Mouse (Mus musculus): ENCODE data around the gene Cnot10.
"Not testable (repeated sequence)": the region's sequence is repeated elsewhere in the genome, so short reads cannot be mapped to it uniquely, and the experiment has no call there.

Gene Cnot10

DNA sequence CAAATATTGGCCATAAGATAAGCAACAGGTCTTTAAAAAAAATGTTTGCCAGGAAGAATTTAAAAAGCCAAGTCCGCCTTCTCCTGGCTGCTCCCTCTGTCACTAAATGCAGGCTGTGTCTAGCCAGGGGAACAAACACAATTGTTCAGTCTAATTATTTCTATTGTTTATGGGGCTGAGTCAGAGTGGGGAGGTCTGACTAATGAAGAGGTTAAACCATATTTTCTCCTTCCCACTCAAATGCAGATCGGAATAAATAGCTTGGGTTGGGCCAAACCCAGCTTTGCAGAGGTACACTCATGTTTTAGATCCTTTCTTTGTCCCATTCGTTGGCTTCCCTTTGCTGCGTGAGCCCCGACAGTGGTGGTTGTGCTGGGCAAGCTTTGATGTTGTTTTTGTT lies 9.4 kb upstream of the Cnot10 start:
- no peak for DNase-seq (ENCODE audit: low spot score in 2 of 2)

DNA sequence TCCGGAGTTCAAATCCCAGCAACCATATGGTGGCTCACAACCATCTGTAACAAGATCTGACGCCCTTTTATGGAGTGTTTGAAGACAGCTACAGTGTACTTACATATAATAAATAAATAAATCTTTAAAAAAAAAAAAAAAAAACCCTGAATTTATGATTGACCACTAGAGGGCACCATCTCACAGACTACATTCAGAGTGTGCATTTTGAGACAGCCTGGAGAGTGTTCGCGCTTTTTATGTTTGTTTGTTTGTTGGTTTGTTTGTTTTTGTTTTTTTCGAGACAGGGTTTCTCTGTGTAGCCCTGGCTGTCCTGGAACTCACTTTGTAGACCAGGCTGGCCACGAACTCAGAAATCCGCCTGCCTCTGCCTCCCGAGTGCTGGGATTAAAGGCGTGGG lies 8.5 kb upstream of the Cnot10 start:
- DNase-seq (ENCODE audit: low spot score in 2 of 2) = not testable (repeated sequence)

DNA sequence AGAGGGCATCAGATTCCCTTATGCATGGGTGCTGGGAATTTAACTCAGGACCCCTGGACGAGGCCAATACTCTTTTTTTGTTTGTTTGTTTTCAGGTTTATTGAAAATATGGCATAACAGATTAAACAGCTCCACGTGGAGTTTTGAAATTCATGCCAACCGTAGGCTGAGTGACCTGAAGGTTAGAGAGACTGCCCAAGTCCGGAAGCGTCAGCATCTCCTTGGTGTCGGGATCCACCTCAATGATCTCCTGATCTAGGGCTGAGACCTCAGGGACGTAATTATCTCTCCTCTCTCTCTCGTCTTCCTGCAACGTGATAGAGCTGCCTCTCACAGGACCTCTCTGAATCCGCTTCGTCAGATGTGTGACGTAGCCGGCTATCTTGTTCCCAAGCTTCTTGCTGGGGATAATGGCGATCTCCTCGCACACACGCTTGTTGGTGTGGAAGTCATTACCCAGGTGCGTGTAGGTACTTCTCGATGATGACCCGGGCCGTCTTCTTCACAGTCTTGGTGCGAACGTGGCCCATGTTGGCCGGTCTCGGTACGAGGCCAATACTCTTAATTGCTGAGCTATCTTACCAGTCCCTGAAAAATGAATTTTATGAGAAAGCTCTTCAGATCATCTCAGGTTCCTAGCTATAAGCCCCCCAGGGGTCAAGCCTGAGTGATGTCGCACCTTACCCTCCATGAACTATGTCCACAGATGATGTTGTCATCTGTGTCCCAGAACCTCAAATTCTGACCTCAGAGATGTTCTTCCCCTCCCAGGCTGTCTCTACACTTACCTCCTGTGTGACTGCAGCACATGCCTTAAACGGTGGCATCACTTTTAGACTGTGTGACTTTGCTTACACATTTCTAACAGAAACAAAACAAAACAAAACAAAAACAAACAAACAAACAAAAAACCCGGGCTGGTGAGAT lies 7.8 kb upstream of the Cnot10 start:
- no peak for DNase-seq (ENCODE audit: low spot score in 2 of 2)

DNA sequence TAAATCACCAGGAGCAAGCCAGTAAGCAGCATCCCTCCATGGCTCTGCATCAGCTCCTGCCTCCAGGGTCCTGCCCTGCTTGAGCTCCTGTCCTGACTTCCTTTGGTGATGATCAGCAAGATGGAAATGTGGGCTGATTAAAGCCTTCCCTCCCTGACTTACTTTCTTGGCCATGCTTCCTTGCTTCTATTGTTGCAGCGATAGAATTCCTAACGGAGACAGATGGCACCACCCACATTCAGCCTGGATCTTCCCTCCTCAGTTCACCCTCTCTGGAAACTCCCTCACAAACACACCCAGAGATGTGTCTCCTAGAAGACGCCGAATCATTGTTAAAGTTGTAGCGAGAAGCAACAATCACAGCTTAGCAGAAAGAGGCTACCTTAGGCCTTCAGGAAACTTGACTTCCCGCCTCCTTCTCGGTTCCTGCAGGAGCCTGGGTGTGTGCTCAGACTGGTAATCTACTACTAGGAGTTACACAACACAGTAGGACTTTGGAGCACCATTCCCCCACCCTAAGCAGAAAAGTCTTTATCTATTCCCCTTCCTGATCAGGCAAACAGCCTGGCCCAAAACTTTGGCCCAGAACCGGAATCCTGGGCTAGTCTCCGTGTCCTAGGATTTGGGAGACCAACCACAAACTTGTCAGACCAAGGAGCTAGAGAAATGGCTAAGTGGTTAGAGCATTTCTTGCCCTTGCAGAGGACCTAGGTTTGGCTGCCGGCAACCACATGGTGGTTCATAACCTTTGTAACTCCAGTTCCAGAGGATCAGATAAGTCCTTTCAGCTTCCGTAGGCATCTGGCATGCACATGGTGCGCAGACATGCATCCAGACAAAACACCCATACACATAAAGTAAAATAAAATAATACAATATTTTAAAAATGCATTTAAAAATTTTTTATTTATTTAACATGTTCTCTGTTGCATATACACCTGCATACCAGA lies 6.8 kb upstream of the Cnot10 start:
- peak; percentile 66 to 84 for DNase-seq (ENCODE audit: low spot score in 2 of 2)

DNA sequence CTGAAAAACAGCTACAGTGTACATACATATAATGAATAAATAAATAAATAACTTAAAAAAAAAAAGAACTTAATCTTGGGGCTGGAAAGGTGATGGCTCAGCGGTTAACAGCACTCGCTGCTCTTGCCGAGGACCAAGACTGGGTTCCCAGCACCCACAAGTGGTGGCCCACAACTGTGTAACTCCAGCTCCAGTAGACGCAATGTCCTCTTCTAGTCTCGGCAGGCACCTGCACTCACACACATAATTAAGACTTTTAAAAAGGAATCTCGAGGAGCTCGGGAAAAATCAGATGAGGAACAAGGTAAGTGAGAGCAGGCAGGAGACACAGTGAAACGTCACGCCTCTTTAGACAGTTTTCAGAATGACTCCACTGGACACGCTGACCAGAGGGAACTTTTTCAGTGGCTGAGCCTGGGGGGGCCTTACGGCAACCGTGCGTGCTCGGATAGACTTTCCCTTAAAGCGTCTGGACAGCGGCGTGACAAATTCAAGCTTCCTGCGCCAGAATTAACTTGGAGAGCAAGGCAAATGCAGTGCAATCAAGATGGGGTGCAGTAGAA lies 717 bp downstream of the Cnot10 start:
- DNase-seq (ENCODE audit: low spot score in 2 of 2) = no peak

DNA sequence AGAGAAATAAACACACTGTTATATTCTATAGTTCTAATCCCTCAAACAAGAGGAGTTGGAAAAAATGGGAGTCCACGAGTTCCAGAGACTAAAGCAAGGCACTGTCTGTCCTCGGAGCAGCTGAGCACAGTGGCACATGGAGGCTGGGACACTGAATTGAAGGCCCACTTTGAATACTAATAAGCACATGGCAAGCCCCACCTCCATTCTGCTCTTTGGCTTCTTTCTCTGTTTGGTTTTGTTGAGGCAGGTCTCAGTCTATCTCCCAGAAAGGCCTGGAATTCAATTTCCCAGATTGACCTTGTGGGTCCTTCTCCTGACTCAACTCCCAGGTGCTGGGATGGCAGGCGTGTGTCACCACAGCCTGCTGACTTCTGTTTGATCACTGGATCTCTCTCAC lies 3.2 kb downstream of the Cnot10 start:
- DNase-seq (ENCODE audit: low spot score in 2 of 2) = no peak

DNA sequence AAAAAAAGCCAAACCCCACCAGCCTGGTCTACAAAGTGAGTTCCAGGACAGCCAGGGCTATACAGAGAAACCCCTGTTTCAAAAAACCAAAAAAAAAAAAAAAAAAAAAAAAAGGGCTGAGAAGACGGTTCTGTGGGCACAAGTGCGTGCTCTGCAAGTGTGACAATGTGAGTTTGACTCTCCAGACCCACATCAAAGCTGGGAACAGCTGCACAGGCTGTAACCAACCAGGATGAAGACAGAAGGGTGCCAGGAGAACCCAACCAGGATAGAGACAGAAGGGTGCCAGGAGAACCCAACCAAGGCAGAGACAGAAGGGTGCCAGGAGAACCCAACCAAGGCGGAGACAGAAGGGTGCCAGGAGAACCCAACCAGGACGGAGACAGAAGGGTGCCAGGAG lies 3.8 kb downstream of the Cnot10 start:
- no peak for DNase-seq (ENCODE audit: low spot score in 2 of 2)

DNA sequence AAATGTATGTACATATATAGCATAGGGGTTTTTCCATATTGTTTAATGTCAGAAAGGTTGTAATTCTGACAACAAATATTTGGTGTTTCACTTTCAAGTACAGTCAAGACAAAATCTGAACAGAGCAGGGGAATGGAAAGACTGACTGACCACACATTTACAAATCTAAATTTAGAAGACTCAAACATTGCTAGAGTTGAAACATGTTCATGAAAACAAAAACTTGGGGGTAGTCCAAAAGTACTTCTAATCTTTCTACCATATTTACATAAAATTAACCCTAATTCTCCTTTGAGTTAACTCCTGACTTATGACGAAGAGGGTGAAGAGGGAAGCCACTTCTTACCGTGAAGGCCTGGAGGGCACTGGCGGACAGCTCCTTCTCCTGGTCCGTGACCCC lies 7.7 kb downstream of the Cnot10 start:
- no peak for DNase-seq (ENCODE audit: low spot score in 2 of 2)

DNA sequence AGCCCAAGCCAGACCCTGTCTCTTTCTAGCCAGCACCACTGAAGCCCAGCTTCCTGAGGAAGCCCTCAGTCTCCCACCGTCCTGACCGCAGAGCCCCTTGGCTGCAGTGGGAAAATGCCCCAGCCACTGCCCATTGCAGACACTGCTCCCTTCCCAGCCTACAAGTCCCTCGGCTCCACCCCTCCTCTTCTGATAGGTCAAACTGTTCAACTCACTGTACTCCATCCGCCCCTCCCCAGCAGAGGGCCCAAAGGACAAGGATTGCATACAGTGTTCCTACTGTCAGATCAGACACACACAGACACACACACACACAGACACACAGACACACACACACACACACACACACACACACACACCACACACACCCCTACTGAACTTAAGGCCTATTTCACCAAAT lies 13.3 kb downstream of the Cnot10 start:
- DNase-seq (ENCODE audit: low spot score in 2 of 2) = no peak

DNA sequence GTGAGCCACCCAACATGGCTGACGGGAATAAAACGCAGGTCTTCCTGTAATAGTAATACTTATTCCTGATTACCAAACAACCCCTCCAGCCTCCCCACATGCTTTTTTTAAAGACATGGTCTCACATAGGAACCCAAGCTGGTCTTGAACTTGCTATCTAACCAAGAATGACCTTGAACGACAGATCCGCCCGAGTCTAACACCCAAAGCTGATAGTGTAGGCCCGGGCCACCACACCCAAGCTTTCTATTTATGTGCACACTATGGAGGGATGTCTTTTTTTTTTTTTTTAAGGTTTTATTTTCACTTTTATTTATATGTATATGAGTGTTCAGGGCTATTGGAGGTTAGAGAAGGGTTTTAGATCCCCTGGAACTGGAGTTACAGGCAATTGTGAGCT lies 15.8 kb downstream of the Cnot10 start:
- DNase-seq (ENCODE audit: low spot score in 2 of 2) = no peak

DNA sequence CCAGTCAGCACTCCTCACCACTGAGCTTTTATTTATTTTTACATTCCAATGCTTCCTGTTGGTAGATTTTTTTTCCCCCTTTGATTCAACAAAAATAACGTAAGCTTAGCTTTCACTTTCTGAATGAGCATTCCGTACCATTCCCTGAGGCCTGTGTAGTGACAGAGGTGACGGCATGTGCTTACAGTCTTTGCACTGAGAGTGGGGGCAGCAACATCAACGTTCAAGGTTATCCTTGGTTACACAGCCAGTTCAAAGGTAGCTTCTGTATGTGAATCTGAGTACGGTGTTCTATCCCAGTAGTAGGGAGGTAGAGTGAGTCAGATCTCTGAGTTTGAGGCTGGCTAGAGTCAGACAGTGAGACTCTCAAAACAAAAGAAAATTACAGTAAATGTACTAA lies 18.8 kb downstream of the Cnot10 start:
- DNase-seq (ENCODE audit: low spot score in 2 of 2) = no peak

DNA sequence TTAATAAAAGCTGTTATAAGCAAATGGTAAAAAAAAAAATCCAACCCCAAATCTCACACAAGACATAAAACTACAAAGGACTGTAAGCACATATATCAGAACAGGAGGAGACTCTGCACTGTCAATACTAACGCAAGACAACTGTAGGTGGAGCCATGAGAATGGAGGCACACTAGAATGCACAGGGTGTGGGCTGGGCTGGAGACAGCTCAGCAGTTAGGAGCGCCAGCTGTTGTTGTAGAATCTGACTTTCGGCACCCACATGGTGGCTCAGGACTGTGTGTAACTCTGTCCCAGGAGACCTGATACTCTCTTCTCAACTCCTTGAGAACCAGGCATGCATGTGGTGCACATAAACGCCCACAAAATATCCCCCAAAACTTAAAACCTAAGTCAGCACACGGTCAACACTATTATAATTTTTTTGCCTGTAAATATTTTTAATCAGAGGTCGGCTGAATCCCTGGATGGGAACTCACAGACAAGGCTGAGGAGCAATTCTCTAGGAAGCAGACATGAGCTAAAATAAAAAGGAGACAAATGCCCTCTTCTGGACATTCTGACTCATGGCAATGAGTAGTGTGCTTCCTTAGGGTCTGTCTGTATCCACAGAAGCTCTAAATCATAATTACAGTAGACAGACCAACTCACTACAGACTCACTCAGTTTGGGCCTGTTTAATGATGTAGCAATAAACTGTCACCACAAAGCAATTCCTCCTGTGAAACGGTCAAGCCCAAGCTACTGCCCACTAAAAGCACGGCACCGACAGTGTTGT lies 25.6 kb downstream of the Cnot10 start:
- DNase-seq (ENCODE audit: low spot score in 2 of 2) = peak in 1 of 2 experiments; percentile 17

DNA sequence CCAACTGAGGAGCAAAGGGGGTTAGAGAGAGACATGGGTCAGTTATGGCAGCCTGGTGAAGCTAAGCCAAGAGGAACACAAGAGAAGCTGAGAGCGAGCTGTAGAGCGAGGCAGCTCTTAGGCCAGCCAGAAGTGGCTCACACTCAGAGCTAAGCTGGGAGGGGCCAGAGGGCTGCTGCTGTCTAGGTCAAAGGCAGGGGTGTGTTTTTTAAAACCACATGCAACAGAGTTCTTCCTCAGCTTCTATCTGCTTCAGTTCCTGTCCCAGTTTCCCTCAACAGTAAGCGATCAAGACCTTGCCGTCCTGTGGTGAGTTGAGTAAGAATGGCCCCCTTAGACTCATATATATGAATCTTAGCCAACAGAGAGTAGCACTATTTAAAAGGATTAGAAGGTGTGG lies 27.0 kb downstream of the Cnot10 start:
- DNase-seq (ENCODE audit: low spot score in 2 of 2) = no peak

DNA sequence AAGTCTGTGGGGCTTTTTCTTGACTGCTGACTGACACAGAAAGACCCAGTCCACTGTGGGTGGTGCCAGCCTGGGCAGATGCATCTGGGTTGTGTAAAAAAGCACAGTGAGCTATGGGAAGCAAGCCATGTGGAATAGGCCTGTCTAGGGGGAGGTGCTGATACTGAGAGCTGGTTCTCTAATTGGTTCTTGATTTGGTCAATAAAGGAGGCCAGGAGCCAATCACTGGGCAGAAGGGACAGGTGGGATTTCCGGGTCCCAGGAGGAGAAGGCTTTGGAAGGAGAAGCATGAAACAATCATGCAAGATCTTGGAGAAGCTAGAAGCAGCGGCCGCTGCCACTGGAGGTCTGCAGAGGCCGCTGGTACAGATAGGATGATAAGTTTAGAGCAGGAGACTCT lies 27.4 kb downstream of the Cnot10 start:
- DNase-seq (ENCODE audit: low spot score in 2 of 2) = no peak

DNA sequence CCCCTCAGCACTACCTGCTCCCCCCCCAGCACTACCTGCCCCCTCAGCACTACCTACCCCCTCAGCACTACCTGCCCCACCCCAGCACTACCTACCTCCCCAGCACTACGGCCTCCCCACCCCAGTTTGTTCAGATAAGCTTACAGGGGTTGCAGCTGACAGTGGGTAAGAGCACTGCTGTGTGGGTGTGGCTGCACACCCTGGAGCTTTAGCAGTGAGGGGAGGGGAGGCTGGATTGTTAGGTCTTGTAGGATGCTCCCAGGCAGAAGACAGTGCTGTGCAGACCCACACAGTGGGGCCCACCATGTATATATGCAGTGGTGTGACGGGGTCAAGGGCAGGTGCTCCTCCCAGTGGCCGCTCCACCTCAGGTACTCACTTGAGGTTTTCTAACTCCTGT lies 29.7 kb downstream of the Cnot10 start:
- no peak for DNase-seq (ENCODE audit: low spot score in 2 of 2)

DNA sequence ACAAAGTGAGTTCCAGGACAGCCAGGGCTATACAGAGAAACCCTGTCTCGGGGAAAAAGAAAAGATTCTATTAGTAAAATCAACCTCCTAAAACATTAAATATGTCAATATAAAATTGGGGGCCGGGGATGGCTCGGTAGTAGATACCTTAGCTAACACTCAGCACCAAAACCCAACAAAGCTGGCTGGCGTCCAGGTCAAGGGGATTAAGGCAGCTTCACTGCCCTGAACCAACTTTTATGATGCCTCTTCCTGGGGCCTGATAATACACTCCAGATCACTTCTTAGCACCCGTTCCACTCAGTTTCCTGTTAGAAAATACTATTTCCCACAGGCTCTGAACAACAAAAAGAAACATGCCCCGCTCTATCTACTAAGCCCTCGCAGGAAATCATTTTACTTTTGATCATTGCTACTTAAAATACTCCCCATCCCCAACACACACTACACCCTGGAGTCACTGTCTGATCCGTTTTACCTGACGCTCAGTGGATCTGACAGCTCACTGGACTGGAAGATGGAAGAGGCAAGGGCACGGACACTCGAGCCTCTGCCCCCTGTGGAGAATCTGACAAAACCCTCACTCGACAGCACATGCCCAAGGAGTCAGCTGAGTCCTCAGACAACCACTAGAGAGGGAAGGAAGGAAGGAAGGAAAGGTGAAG lies 36.0 kb downstream of the Cnot10 start:
- no peak for DNase-seq (ENCODE audit: low spot score in 2 of 2)

DNA sequence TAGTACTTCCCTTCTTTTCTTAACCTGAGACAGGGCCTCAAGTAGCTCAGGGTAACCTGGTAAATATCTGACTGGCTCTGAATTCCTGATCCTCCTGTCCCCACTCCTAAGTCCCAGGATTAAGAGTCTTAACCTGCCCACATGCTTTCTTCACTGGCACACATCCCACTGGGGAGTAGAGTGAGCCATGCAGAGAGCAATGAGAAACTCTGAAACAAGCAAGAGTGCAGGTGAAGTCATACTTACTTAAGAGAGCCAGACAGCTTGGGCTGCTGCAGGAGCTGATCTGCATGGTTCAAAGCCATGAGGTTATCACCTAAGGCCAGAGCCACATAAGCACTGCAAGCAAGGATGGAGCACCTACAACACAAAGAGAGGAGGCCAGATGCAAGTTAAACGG lies 38.9 kb downstream of the Cnot10 start:
- DNase-seq (ENCODE audit: low spot score in 2 of 2) = no peak

DNA sequence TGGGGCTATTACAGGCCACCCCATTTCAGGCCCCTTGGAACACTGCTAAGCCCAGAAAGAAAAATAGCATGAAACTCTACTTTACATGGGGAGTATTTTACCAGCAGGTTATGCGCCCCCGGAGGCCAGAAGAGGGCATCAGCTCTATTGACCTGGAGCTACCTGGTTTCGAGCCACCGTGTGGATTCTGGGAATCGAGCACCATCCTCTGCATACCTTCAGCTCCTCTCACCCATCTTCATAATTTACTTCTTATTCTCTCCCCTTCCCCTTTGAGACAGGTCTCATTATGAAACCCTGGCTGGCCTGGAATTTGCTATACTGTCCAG lies 55.0 kb downstream of the Cnot10 start:
- DNase-seq (ENCODE audit: low spot score in 2 of 2) = no peak

DNA sequence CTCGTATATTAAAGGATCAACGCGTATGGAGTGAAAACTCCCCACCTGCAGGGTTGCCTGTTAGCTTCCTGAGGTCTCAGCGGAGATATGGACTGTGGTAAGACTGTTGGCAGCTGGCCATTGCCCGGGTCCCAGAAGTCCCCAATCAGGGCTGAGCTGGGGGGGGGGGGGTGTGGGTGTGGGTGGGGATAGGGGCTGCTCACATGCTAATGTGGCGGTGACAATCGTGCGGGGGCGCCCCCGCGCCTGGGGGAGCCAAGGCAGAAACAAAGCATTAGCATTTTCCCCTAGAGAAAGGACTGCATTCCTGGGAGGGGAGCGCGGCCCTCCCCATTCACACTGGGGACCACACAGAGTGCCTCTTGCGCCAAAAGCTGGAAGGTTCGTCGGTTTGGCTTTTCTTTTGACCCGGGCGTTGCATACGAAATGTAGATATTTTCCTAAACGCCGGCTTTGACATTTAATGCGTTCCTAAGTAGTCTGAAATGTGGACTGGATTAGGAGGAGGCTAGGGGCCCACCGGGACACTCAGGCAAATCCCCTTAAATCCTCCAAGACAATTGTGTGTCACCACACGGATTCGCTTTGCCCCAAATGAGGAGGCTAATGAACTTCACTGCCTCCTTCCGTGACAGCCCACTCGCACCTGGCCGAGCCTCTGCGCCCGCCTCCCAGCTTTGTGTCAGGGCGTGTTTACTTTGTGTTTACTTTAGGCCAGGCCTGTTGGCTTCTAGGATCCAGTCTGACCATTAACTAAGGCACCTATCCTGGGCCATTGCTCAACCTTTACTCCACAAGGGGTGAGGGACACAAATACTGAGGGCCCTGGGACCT lies 55.6 kb downstream of the Cnot10 start:
- DNase-seq (ENCODE audit: low spot score in 2 of 2) = no peak

DNA sequence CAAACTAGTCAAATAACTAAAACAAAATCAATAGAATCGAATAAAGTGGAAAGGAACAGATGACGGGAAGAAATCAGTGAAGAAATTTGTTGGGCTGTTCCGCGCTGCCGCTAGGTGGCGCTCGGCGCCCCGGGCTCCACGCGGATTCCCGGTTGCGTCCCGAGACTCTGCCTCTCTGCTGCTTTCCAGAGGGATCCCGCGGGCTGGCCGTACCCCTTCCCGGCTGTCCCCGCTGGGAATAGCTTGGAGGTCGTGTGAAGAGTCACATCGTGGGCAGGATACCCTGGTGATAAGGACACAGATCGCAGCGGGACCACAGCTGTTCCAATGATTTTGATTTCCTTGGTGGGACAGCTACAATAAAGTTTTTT lies 56.2 kb downstream of the Cnot10 start:
- peak in 1 of 2 experiments; percentile 22 for DNase-seq (ENCODE audit: low spot score in 2 of 2)
